Mouse (Mus musculus) thymus, adult 2 months (tissue): ENCODE results near the gene Ccdc120. TPM values are rescaled to one million over a fixed set of nuclear protein-coding genes. Genes with fewer than 3 reads are reported as not detected.

Experiments used
- DNase-seq: peaks from one replicate; pipeline ENCODE4 v3.0.0; 2021
- H3K27ac ChIP-seq: fragments of 200-500 bp; 2 replicates; pipeline ENCODE4 v1.5.1; 2012; ENCODE audit warnings: low read length, control low read depth; ENCODE audit not compliant: control insufficient read depth, insufficient read depth
- H3K27me3 ChIP-seq: fragments of 200-500 bp; 2 replicates; pipeline ENCODE4 v1.6.1; 2012; ENCODE audit warnings: mild to moderate bottlenecking, low read length, moderate library complexity, mixed read lengths; ENCODE audit not compliant: control insufficient read depth, insufficient read depth
- H3K36me3 ChIP-seq: fragments of 200-500 bp; 2 replicates; pipeline ENCODE4 v1.6.1; 2012; ENCODE audit warnings: mild to moderate bottlenecking, low read length, moderate library complexity; ENCODE audit not compliant: control insufficient read depth, insufficient read depth
- H3K4me1 ChIP-seq: fragments of 200-500 bp; replicated peaks from 2 replicates; pipeline ENCODE4 v1.6.1; 2012; ENCODE audit warnings: low read length; ENCODE audit not compliant: control insufficient read depth, insufficient read depth
- H3K4me3 ChIP-seq: fragments of 200-500 bp; 2 replicates; pipeline ENCODE4 v1.5.1; 2012; ENCODE audit warnings: mild to moderate bottlenecking, low read length, control low read depth, moderate library complexity; ENCODE audit not compliant: control insufficient read depth, insufficient read depth
- CTCF ChIP-seq: fragments of 200-500 bp; IDR thresholded peaks from 2 replicates; pipeline ENCODE4 v1.5.1; 2012; ENCODE audit warnings: mild to moderate bottlenecking, control low read depth, low read length, moderate library complexity, borderline replicate concordance; ENCODE audit not compliant: control insufficient read depth, poor library complexity, insufficient read depth; ENCODE audit errors: extremely low read depth
- POLR2A ChIP-seq: fragments of 200-500 bp; IDR thresholded peaks from 2 replicates; pipeline ENCODE4 v1.6.1; 2012; ENCODE audit warnings: mild to moderate bottlenecking, low read length, control low read depth, moderate library complexity; ENCODE audit not compliant: control insufficient read depth, poor library complexity, insufficient read depth; ENCODE audit errors: extremely low read depth
- WGBS: fragments of 180-500 bp; shearing (Covaris S2); methylation state at CpG from one replicate; pipeline ENCODE4 v1.1.7; 2018; 5-methylcytosine and 5-hydroxymethylcytosine counted together
- polyA plus RNA-seq: library from polyadenylated mRNA; depleted of rRNA; stranded (reverse); fragments of >200 nt; gene quantifications from 2 replicates; pipeline ENCODE4 v1.2.3, GENCODE M21; 2012; rRNA removed

Gene Ccdc120
- polyA plus RNA-seq: 6.8 and 9.3 TPM in 2 replicates

DNA sequence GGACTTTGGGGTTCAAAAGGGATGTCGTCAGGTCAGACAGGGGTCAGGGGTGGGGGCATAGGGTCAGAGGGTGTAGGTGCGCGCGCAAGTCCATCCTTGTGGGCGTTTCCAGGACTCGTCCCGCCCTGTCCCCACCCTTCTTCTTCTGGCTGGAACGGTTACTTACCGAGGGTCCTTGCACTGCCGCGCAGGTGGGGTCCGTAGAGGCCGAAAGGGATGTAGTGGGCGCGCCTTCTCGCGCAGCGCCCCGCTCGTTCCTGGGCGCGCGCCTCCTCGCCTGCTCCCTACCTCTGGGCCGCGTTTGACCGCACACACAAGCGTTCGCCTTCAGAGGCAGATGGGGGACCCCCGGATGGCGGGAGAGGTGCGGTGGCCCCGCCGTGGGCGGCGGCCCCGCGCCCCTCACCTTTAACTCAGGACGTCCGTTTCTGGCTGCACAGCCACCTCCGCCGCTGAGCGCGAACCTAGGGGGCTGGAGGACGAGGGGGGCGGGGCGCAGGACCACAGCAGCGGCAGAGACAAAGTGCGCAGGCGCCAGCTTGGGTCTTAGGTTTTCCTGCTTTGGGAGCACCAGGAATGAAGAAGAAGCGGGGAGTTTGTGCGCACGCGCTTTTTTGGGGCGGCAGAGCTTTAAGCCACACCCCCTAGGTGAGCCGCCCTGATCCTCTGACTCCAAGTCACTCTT lies at the start of gene Ccdc120:
Gene Ccdc120, minus strand, starts transcription at position 474 of the 685 bp plus-strand sequence.
- peak within 1 kb of the TSS; percentile 44 for H3K4me3 ChIP-seq
- no peak within 1 kb of the TSS for H3K27ac ChIP-seq
- H3K4me1 ChIP-seq: peaks cover 7% of the 10 kb centered on the region
- TF ChIP-seq POLR2A (no peak), CTCF (no peak)
- H3K27me3 ChIP-seq: no peaks in the 10 kb centered on the region
- peak; percentile 22 for DNase-seq
- WGBS: 2% methylated on average over 35 of the region's 56 CpGs
- no peaks in the 10 kb centered on the region for H3K36me3 ChIP-seq

DNA sequence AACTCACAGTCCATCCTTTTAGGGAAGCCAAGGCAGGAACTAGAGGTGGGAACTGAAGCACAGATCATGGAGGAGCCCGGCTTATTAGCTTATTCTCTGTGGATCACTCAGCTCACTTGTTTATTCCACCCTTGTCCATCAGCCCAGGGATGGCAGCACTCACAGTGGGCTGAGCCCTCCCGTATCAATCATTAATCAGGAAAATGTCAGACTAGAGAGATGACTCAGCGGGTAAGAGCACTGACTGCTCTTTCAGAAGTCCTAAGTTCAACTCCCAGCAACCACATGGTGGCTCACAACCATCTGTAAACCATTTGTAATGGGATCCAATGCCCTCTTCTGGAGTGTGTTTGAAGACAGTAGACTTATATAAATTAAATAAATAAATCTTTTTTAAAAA lies 46.6 kb upstream of the Ccdc120 start:
- DNase-seq: no peak
- Histone ChIP-seq H3K4me3 (no peak overlapping the region), H3K36me3 (peaks cover 19% of the 10 kb centered on the region), H3K27me3 (no peaks in the 10 kb centered on the region), H3K27ac (no peak overlapping the region), H3K4me1 (no peaks in the 10 kb centered on the region)
- 98% methylated on average over 3 of the region's 3 CpGs for WGBS
- no peak for TF ChIP-seq CTCF
- no peak for TF ChIP-seq POLR2A

DNA sequence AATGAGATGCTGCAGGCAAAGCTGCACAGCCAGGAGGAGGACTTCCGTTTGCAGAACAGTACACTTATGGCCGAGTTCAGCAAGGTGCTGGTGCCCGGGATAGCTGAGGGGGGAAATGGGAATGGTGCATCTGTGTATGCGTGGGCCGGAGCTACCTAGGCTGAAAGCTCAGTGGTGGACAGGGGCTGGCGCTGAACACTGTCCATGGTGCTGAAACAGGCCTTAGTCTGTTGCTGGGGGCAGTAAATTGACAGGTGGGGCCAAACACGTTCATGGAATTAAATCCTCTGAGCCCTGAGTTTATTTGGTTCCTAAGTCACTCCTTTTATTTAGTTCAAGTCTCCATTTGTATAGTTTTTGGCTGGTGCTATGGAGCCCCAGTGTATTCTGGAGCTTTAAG lies 44.3 kb upstream of the Ccdc120 start:
- Histone ChIP-seq H3K4me3 (no peak overlapping the region), H3K27ac (no peak overlapping the region), H3K27me3 (no peaks in the 10 kb centered on the region), H3K36me3 (peaks cover 15% of the 10 kb centered on the region), H3K4me1 (peaks cover 3% of the 10 kb centered on the region; the same call in 1 of the 2 replicates)
- 82% methylated on average over 7 of the region's 7 CpGs for WGBS
- TF ChIP-seq POLR2A: no peak
- no peak for TF ChIP-seq CTCF
- peak; percentile 15 for DNase-seq

DNA sequence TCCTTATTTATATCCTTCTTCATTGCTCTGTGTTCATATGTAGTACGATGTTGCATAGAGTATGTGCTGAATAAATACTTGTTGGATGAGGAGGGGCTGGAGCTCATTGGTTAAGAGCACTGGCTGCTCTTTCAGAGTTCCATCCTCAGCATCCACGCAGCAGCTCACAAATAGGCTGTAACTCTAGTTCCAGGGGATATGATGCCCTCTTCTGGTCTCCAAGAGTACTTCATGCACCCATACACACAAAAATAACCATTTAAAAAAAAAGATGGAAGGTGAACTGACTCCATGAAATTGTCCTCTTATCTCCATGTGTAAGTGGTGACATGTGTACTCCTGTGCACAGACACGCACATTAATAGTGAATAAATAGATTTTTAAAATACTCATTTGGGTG lies 42.7 kb upstream of the Ccdc120 start:
- WGBS: 67% methylated on average over 3 of the region's 3 CpGs
- Histone ChIP-seq H3K36me3 (0 out of 2 replicates have a peak, but pooled peaks cover 5% of the 10 kb centered on the region), H3K27ac (no peak overlapping the region), H3K4me1 (peaks cover 3% of the 10 kb centered on the region; the same call in 1 of the 2 replicates), H3K27me3 (no peaks in the 10 kb centered on the region), H3K4me3 (no peak overlapping the region)
- DNase-seq: no peak
- TF ChIP-seq CTCF (no peak), POLR2A (no peak)

DNA sequence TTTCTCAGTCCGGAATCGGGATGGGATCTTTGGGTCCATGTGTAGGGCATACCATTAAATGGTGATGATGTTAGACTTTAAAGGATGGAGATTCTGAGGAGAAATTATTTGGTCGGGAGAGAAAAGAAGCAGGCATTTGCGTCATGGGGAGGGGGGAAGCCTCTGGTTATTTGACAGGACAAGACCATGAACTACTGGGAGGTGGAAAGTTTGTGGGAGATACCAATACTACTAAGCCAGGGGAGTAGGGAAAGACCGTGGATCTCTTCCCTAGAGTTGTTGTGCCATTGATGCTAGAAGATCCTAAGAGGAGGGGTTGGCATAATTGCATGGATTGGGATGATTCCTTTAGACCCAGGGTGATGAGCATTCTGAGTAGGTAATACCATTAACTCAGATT lies 39.6 kb upstream of the Ccdc120 start:
- TF ChIP-seq CTCF (no peak), POLR2A (no peak)
- no peak overlapping the region for H3K27ac ChIP-seq
- peak overlapping the region; percentile 60 for H3K4me3 ChIP-seq
- no peaks in the 10 kb centered on the region for H3K27me3 ChIP-seq
- 0 out of 2 replicates have a peak, but pooled peaks cover 5% of the 10 kb centered on the region for H3K36me3 ChIP-seq
- peak; percentile 6 for DNase-seq
- peaks cover 3% of the 10 kb centered on the region; the same call in 1 of the 2 replicates for H3K4me1 ChIP-seq
- 7% methylated on average over 5 of the region's 5 CpGs for WGBS

DNA sequence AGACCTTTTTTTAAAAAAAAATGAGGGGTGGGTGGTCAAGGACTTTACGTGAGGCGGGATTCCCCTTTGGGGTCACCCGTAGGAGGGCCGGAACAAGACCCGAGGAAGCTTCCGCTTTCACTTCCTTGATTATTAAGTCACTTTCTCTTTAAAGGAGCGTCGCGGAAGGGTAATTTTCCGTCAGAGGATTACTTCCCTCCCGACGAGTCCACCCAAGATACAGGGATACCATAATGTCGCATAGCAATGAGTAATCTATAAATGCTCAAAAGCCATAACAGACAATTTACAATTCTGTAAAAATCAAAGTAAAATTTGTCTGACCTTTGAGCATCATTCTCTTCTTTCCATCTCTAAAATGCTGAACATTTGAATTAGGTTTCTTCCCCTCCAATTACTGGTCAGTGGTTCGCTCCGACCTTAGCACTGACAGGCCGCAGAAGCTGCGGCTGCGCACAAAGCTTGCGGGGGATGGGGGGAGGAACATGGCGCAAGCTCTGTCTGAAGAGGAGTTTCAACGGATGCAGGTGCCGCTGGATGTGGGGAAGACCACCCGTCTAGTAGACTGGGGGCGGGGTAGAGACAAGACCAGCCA lies 38.9 kb upstream of the Ccdc120 start, which contains the start of gene Gripap1:
Gene Gripap1, plus strand, starts transcription at position 224 of the 595 bp plus-strand sequence.
- TF ChIP-seq CTCF: no peak
- TF ChIP-seq POLR2A: no peak
- under 1% methylated on average over 24 of the region's 24 CpGs for WGBS
- H3K27ac ChIP-seq: peak within 1 kb of the TSS; percentile 60; the same call in 1 of the 2 replicates
- 0 out of 2 replicates have a peak, but pooled peaks cover 5% of the 10 kb centered on the region for H3K36me3 ChIP-seq
- peak within 1 kb of the TSS; percentile 60 for H3K4me3 ChIP-seq
- H3K27me3 ChIP-seq: no peaks in the 10 kb centered on the region
- peaks cover 3% of the 10 kb centered on the region; the same call in 1 of the 2 replicates for H3K4me1 ChIP-seq
- peak; percentile 72 for DNase-seq

DNA sequence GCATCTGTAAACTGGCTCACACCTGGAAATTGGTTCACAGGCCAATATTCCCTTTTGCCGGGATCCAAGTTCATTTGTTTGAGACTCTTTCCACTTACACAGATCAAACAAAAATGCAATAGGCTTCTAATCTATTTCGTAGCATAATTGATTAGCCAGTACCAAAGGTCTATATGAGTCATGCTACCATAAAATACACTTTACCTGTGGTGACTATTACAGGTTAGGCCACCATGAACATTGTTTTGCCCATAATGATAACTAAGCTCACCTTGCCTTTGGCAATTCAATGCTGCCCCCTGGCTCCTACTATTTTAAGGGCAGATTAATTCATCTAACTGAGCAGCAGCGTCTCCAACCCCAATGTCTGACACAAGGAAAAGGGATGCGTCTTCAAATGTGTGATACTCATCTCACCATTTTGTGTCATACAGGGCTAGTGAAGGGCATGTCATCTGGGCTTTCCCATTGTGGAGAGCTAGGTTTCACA lies 31.9 kb upstream of the Ccdc120 start:
- Histone ChIP-seq H3K27ac (no peak overlapping the region), H3K4me1 (no peaks in the 10 kb centered on the region), H3K36me3 (no peaks in the 10 kb centered on the region), H3K4me3 (no peak overlapping the region), H3K27me3 (no peaks in the 10 kb centered on the region)
- 88% methylated on average over 4 of the region's 4 CpGs for WGBS
- TF ChIP-seq CTCF (no peak), POLR2A (no peak)
- no peak for DNase-seq
